Mouse (Mus musculus) forebrain, embryonic 10.5 days (tissue): Measurements from ENCODE around the gene Rassf1. TPM values are rescaled to one million over a fixed set of nuclear protein-coding genes. Genes with fewer than 3 reads are reported as not detected.

Experiments used
- DNase-seq: peaks from one replicate; pipeline ENCODE4 v3.0.0-alpha.2; 2017; ENCODE audit warnings: low spot score; ENCODE audit errors: extremely low spot score
- H3K27ac ChIP-seq: fragments of 300-500 bp; sonication (generic); 2 replicates; pipeline ENCODE4 v1.5.1; 2016; ENCODE audit warnings: mild to moderate bottlenecking
- H3K27me3 ChIP-seq: fragments of 300-500 bp; sonication (generic); 2 replicates; pipeline ENCODE4 v1.6.1; 2016; ENCODE audit warnings: mild to moderate bottlenecking; ENCODE audit not compliant: poor library complexity, severe bottlenecking
- H3K36me3 ChIP-seq: fragments of 300-500 bp; sonication (generic); replicated peaks from 2 replicates; pipeline ENCODE4 v1.6.1; 2016; ENCODE audit warnings: mild to moderate bottlenecking, moderate library complexity
- H3K4me1 ChIP-seq: fragments of 300-500 bp; sonication (generic); 2 replicates; pipeline ENCODE4 v1.6.1; 2016
- H3K4me3 ChIP-seq: fragments of 300-500 bp; sonication (generic); 2 replicates; pipeline ENCODE4 v1.5.1; 2016; ENCODE audit warnings: mild to moderate bottlenecking, moderate library complexity
- H3K9me3 ChIP-seq: fragments of 300-500 bp; sonication (generic); 2 replicates; pipeline ENCODE4 v1.6.1; 2016; ENCODE audit warnings: mild to moderate bottlenecking, moderate library complexity
- WGBS: fragments of 180-500 bp; shearing (Covaris S2); methylation state at CpG from one replicate; pipeline ENCODE4 v1.1.7; 2016; 5-methylcytosine and 5-hydroxymethylcytosine counted together
- polyA plus RNA-seq: library from polyadenylated mRNA; unstranded; fragments of >200 nt; fragmentation: Nextera tagmentation; extraction: Ambion mirVana; gene quantifications from 2 replicates; pipeline ENCODE4 v1.2.1, GENCODE M21; 2016

Rassf1 gene
- polyA plus RNA-seq: 57.4 and 59.6 TPM in 2 replicates

DNA sequence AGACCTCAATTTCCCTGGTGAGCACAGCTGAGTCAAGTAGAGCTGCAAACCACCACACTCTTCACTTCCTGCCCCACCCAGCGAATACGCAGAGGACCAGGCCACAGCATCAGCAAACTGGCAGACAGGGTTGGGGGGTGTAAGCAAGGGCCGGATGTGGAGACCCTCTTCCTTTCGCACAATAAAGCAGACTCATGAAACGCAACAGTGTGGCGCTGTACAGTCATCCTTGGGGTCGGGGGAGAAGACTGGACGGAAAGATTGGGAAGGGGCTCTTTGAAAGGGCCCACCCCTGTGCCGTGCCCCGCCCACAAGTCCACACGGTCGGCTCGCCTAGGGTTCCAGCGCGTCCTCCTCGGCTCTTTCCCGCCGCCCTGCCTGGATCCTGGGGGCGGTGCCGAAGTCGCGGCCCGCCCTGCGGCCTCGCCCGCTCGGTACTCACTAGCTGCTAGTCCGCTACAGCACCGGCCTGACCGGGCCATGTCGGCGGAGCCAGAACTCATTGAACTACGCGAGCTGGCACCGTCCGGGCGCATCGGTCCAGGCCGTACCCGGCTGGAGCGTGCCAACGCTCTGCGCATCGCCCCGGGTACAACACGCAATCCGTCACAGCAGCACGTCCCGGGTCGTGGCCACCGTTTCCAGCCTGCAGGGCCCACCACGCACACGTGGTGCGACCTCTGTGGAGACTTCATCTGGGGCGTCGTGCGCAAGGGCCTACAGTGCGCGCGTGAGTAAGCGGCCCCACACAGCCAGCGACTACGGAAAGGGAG lies at the start of gene Rassf1:
Gene Rassf1 (plus strand): TSS at position 439 of the 773 bp plus-strand sequence.
- Histone ChIP-seq H3K4me1 (peaks cover 85% of the 10 kb centered on the region), H3K27ac (peak within 1 kb of the TSS; percentile 88), H3K9me3 (no peaks in the 10 kb centered on the region), H3K36me3 (peaks cover 4% of the 10 kb centered on the region; the same call in 1 of the 2 replicates), H3K27me3 (peaks cover 61% of the 10 kb centered on the region), H3K4me3 (peak within 1 kb of the TSS; percentile 88)
- peak; percentile 74 for DNase-seq
- under 1% methylated on average over 63 of the region's 63 CpGs for WGBS

DNA sequence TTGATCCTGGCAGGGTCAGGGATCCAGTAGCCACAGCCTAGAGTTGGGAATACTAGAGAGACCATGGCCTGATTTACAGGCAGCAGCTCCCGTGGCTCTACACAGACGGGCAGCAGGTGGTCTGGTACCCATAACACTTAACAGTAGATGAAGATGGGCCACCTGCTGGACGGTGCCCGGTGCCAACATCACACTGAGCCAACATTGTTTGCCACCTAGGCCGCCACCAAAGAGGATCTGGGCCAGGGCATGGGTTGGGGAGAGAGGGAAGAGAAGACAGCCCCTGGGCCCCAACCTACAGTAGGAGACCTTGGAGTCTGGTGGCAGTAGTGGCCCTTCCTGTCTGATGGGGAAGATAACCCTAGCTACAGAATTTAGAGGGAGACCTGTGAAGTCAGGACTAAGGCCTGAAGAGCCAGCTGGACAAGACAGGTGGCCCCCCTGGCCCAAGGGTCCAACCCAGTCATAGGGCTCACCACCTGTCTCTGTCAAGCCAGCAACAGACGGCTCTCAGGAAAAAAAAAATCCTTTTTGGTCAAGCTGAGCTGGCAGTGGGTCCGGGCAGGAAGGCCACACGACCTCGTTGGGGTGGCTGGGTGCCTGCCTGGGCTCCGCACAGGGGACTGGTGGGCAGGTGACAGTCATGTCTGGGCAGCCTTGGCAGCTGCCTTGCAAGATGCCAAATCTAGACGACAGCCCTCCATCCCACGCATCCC lies 49.1 kb upstream of the Rassf1 start:
- DNase-seq: no peak
- Histone ChIP-seq H3K27me3 (0 out of 2 replicates have a peak, but pooled peaks cover 2% of the 10 kb centered on the region), H3K9me3 (no peaks in the 10 kb centered on the region), H3K4me1 (peaks cover 17% of the 10 kb centered on the region), H3K4me3 (no peak overlapping the region), H3K27ac (no peak overlapping the region), H3K36me3 (peaks cover 5% of the 10 kb centered on the region)
- 91% methylated on average over 12 of the region's 12 CpGs for WGBS

DNA sequence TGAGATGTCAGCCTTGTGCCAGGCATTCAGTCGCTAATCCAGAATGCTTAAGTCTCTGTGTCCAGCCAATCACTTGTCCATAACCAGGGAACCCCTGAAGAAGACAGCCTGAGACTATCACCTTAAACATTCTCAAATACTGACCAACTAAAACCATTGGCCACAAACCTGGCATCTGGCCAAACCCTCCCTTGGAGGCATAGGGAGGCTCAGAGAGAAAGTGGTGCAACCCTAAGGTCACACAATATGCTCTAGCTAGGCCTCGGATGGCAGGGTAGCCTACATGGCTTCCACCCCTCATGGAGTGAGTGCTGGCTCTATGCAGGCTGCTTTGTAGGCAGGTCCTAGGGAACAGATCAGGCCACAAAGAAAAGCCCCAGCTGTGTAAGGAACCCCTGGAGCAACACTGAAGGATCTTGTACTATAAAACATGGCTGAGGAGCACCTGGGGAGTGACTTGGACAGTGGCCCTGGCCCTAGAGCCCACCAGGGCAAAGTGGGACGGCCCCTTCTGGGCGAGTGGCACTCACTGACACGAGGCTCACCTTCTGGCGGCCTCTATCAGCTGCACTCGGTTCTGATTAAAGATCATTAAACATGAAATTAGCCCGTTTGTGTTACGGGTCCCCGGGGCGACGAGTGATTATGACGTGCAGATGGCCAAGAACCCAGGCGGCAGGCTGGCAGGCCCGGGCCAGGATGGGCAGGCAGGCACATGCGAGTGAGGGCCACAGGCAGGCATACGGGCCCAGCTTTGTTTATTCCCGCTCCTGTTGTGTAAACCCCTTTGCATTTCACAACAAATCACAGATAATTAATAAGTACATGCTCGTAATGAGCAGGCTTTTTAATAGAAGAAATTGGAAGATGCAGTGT lies 46.5 kb upstream of the Rassf1 start:
- no peak overlapping the region for H3K4me3 ChIP-seq
- H3K36me3 ChIP-seq: no peaks in the 10 kb centered on the region
- peak overlapping the region; percentile 48 for H3K27ac ChIP-seq
- peaks cover 33% of the 10 kb centered on the region for H3K4me1 ChIP-seq
- 85% methylated on average over 19 of the region's 19 CpGs for WGBS
- DNase-seq: no peak
- H3K27me3 ChIP-seq: 0 out of 2 replicates have a peak, but pooled peaks cover 3% of the 10 kb centered on the region
- H3K9me3 ChIP-seq: no peaks in the 10 kb centered on the region

DNA sequence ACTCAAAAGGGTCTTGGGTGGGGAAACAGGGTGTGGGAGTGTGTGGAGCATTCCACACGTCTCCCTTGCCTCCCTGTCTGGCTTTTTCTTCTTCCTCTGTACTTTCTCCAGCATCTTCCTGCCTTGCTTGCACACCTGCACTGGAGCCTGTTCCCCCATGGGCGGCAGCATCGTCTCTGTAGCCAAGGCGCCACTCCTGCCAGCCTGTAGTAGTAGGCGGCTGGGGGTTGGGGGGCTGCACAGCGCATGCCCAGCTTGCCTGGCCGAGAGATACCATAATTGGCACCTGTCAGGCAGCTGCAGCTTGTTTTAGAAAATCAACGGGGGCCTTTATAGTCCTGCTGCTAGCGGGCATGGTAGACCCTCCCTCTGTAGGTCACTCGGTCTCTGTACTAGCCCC lies 43.1 kb upstream of the Rassf1 start:
- no peak for DNase-seq
- no peaks in the 10 kb centered on the region for H3K9me3 ChIP-seq
- 64% methylated on average over 10 of the region's 10 CpGs for WGBS
- no peaks in the 10 kb centered on the region for H3K36me3 ChIP-seq
- H3K4me1 ChIP-seq: peaks cover 66% of the 10 kb centered on the region
- H3K27ac ChIP-seq: peak overlapping the region; percentile 54; the same call in 1 of the 2 replicates
- no peak overlapping the region for H3K4me3 ChIP-seq
- 0 out of 2 replicates have a peak, but pooled peaks cover 3% of the 10 kb centered on the region for H3K27me3 ChIP-seq

DNA sequence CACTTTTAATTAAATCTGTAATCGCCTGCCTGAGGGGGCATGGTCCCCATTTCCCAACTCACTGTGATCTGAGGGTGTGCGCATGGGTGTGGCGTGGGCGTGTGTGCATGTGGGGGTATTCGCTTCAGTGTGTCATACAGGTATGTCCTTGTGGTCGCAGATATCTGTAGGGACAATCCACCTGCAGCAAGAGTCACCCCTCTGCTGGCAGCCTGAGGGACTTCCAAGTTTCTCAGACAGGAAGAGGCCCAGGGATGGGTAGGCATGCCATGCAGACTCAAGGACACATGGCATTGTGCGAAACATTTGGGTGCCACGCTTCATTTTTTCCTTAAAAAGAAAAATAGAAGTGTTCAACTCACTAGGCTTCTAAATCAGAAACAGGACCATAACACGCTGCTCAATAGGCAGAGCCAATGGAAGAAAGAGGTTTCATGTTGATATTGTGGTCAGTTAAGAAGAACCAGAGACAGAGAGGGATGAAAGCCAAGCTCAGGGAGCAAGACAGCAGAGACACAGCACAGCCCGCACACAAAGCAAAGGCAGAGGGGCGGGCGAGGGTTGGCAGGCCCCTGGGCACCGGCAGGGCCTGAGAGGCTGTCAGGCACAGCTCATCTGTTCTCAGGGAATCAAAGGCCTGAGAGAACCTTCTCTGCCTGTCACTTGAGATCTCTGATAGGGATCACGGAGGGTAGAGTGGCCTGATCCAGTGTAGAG lies 40.8 kb upstream of the Rassf1 start:
- 0 out of 2 replicates have a peak, but pooled peaks cover 3% of the 10 kb centered on the region for H3K27me3 ChIP-seq
- H3K9me3 ChIP-seq: no peaks in the 10 kb centered on the region
- H3K36me3 ChIP-seq: no peaks in the 10 kb centered on the region
- 87% methylated on average over 14 of the region's 14 CpGs for WGBS
- peaks cover 67% of the 10 kb centered on the region for H3K4me1 ChIP-seq
- H3K4me3 ChIP-seq: no peak overlapping the region
- H3K27ac ChIP-seq: no peak overlapping the region
- no peak for DNase-seq

DNA sequence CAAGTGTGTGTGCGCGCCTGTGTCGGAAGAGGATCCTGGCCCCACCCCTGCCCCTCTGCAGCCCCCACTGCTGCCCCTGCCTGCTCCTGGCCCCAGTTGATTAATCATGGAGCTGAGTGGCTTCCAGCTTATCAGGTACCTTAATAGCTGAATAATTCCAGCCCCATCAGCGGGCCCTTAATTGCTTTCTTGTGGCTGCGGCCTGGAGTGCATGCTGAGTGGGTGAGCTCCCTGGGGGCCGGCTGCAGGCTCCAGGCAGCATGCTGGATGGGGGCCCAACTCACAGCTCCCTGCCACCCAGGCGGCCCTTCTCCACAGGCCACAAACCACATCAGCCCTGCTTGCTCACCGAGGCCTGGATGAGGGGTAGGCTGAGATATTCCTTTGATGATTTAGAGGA lies 39.9 kb upstream of the Rassf1 start:
- WGBS: 67% methylated on average over 8 of the region's 8 CpGs
- H3K9me3 ChIP-seq: no peaks in the 10 kb centered on the region
- H3K4me3 ChIP-seq: no peak overlapping the region
- peak overlapping the region; percentile 71 for H3K27ac ChIP-seq
- no peak for DNase-seq
- 0 out of 2 replicates have a peak, but pooled peaks cover 3% of the 10 kb centered on the region for H3K27me3 ChIP-seq
- H3K4me1 ChIP-seq: peaks cover 66% of the 10 kb centered on the region
- H3K36me3 ChIP-seq: no peaks in the 10 kb centered on the region

DNA sequence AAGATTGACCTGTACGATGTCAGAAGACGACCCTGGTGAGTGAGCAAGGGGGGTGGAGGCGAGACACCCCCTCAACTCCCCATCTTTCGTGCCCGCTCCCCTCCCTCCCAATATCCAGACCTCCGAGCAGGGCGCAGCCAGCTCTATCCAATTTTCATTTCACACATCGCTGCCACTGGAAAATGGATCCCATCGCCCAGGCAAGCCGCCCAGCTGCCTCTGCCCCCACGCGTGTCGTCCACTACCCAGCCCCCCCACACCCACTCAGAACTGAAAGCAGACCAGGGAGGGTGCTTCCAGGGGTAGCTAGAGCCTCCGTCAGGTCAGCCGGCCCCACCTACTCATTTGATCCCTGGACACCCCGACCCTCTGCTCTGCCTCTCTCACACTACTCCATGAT lies 39.0 kb upstream of the Rassf1 start:
- H3K4me1 ChIP-seq: peaks cover 63% of the 10 kb centered on the region
- H3K27ac ChIP-seq: peak overlapping the region; percentile 71
- H3K4me3 ChIP-seq: no peak overlapping the region
- no peaks in the 10 kb centered on the region for H3K9me3 ChIP-seq
- no peak for DNase-seq
- 64% methylated on average over 16 of the region's 16 CpGs for WGBS
- 0 out of 2 replicates have a peak, but pooled peaks cover 1% of the 10 kb centered on the region for H3K27me3 ChIP-seq
- no peaks in the 10 kb centered on the region for H3K36me3 ChIP-seq

DNA sequence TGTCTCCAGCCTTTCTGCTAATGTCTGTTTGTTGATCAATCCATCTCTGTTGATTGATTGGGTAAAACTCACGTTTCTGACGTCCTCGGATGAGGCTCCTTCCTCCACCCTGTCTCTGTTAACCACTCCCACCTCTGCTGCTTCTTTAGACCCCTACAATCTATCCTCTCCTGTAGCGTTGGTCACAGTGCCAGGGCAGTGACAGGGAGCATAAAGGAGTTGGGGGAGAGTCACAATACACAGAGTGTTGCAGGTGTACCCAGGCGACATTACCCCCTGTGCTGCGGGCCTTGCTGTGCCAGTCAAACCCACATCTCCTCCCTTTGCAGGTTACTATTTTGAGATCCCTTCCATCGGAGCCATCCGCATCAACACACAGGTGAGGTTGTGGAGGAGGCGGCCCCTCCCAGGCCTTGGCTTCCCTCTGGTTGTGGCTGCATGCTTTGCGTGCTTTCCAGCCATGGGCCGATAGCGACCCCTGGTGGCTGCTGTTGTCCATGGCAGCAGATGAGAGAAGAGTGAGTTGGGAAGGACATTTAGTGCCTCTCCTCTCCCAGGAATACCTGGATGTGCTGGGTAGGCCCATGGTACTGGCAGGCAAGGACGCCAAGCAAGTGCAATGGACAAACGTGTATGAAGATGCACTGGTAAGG lies 36.9 kb upstream of the Rassf1 start:
- DNase-seq: peak; percentile 88
- Histone ChIP-seq H3K36me3 (no peaks in the 10 kb centered on the region), H3K4me1 (peaks cover 48% of the 10 kb centered on the region), H3K4me3 (no peak overlapping the region; the same call in 1 of the 2 replicates), H3K27ac (no peak overlapping the region), H3K27me3 (0 out of 2 replicates have a peak, but pooled peaks cover 3% of the 10 kb centered on the region), H3K9me3 (no peaks in the 10 kb centered on the region)
- WGBS: 25% methylated on average over 14 of the region's 14 CpGs

DNA sequence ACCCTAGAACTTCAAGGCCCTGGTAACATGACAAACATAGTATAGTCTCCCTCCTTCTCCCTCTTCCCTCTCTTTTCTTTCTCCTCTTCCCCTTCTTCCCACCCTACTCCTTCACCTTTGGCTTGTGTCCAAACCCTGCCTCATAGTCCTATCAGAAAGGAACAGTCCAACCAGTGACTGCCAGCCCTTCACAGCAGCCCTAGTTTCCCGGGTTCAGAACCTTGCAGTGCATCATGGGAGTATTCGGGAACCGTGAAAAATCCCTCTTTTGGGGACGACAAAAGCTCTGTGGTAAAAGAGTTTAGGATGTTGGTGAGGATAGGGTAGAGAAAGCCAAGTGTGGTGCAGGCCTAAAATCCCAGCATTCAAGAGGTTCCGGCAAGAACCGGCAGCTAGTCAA lies 31.0 kb upstream of the Rassf1 start:
- no peak overlapping the region for H3K27ac ChIP-seq
- no peaks in the 10 kb centered on the region for H3K36me3 ChIP-seq
- no peak for DNase-seq
- H3K4me3 ChIP-seq: no peak overlapping the region
- H3K9me3 ChIP-seq: no peaks in the 10 kb centered on the region
- peaks cover 48% of the 10 kb centered on the region for H3K27me3 ChIP-seq
- WGBS: 64% methylated on average over 6 of the region's 6 CpGs
- H3K4me1 ChIP-seq: peaks cover 24% of the 10 kb centered on the region

DNA sequence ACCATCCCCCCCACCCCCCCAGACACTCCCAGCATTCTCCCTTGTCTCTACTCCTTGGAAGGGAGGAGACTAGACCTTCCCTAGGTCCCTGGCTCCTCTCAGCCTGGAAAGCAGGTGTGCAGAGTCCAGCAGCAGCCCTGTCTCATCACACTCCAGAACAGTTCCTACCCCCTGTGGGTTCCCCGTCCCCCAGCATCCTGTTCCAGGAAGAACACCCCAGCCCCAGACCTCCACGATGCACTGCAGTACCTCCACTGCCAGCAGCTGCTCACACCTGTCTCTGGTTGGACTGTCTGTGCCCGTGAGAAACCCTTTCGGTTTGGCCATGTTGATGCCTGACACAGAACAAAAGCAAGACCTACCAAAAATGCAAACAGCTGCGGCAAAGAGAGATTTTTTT lies 30.2 kb upstream of the Rassf1 start:
- no peak for DNase-seq
- Histone ChIP-seq H3K9me3 (no peaks in the 10 kb centered on the region), H3K27ac (no peak overlapping the region), H3K4me3 (no peak overlapping the region), H3K27me3 (peaks cover 56% of the 10 kb centered on the region), H3K4me1 (peaks cover 28% of the 10 kb centered on the region), H3K36me3 (no peaks in the 10 kb centered on the region)
- 72% methylated on average over 5 of the region's 5 CpGs for WGBS

DNA sequence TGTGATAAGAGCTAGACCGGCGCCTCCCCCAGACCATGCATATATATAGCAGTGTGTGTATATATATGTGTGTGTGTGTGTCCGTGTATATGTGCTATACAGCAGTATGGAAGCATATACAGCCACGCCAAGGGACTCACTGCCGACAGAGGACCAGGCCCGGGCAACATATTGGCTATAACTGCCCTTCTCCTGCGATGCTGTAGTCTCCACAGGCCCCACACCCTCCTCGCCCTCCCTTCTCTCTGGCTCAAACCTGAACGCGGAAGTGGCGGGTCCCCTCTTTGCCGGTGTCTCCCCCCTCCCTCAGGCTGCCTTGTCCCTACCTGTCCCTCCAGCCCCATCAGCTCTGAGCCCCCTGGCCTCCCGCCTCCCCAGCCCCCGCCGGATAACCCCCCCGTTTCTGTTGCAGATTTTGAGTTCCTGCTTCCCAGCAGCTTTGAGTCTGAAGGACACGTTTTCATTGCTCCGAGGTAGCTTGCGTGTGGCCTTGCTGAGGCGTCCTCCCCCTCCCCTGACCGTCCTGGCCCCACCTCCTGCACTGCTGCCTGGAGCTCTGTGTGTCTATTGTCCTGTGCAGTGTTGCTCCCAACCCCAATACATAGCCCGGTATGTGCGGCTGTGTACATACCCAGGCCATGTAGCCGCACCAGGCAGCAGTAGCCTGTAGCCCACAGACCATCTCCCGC lies 29.5 kb upstream of the Rassf1 start:
- H3K27ac ChIP-seq: peak overlapping the region; percentile 68
- no peak for DNase-seq
- no peaks in the 10 kb centered on the region for H3K36me3 ChIP-seq
- whole genome bisulfite sequencing: 24% methylated on average over 25 of the region's 25 CpGs
- no peaks in the 10 kb centered on the region for H3K9me3 ChIP-seq
- peaks cover 63% of the 10 kb centered on the region for H3K27me3 ChIP-seq
- H3K4me3 ChIP-seq: peak overlapping the region; percentile 37
- peaks cover 34% of the 10 kb centered on the region for H3K4me1 ChIP-seq
